Mouse (Mus musculus): ENCODE data around the gene Zfp526. TPM values are rescaled to one million over a fixed set of nuclear protein-coding genes. Genes with fewer than 3 reads are reported as not detected.
A peak's percentile ranks its signal among the peaks of the same experiment; 100 is the strongest.

Zfp526 gene
- polyA plus RNA-seq, 1 experiment from 2014 or later, result 2.2 TPM

- TF ChIP-seq CTCF (IDR thresholded peaks at IDR 0.05), result no peak
- TF ChIP-seq EP300 (IDR thresholded peaks at IDR 0.05), result no peak
- no peaks in the 10 kb centered on the region for H3K27me3 ChIP-seq (replicated peaks; ENCODE audit: insufficient read depth, low read length)
- no peaks in the 10 kb centered on the region for H3K9me3 ChIP-seq (ENCODE audit: low read length)
- no peak overlapping the region for H3K9ac ChIP-seq (replicated peaks; ENCODE audit: low read depth)
- ATAC-seq, result no peak
- no peak for DNase-seq (ENCODE audit: low spot score)
- H3K4me1 ChIP-seq (ENCODE audit: insufficient read depth, low read depth, low read length), result no peaks in the 10 kb centered on the region
- no peaks in the 10 kb centered on the region for H3K36me3 ChIP-seq (ENCODE audit: insufficient read depth, low read length)
- no peak overlapping the region for H3K4me3 ChIP-seq (ENCODE audit: low read depth, low read length)
- no peak overlapping the region for H3K27ac ChIP-seq (ENCODE audit: low read length)
- H3K4me2 ChIP-seq (replicated peaks; ENCODE audit: low read depth, low read length), result no peak overlapping the region
- WGBS, result 75% methylated on average over 8 of the region's 8 CpGs
These were observed 29.1 kb upstream of the Zfp526 start for GRCm38 (mm10) chr7:25192110-25192509.

- no peak overlapping the region for H3K4me3 ChIP-seq (ENCODE audit: low read depth, low read length)
- H3K27me3 ChIP-seq (replicated peaks; ENCODE audit: insufficient read depth, low read length), result no peaks in the 10 kb centered on the region
- DNase-seq (ENCODE audit: low spot score), result no peak
- no peaks in the 10 kb centered on the region for H3K9me3 ChIP-seq (ENCODE audit: low read length)
- 75% methylated on average over 3 of the region's 3 CpGs for WGBS
- no peaks in the 10 kb centered on the region for H3K4me1 ChIP-seq (ENCODE audit: insufficient read depth, low read depth, low read length)
- TF ChIP-seq CTCF (IDR thresholded peaks at IDR 0.05) (no peak), EP300 (IDR thresholded peaks at IDR 0.05) (no peak)
- no peak for ATAC-seq
- no peaks in the 10 kb centered on the region for H3K36me3 ChIP-seq (ENCODE audit: insufficient read depth, low read length)
- H3K27ac ChIP-seq (ENCODE audit: low read length), result no peak overlapping the region
- no peak overlapping the region for H3K9ac ChIP-seq (replicated peaks; ENCODE audit: low read depth)
- no peak overlapping the region for H3K4me2 ChIP-seq (replicated peaks; ENCODE audit: low read depth, low read length)
These were observed 26.1 kb upstream of the Zfp526 start for GRCm38 (mm10) chr7:25195148-25195547.

GRCm38 (mm10) chr7:25196107-25196506 is 25.1 kb upstream of the Zfp526 start:
- Histone ChIP-seq H3K27me3 (replicated peaks; ENCODE audit: insufficient read depth, low read length) (no peaks in the 10 kb centered on the region), H3K9me3 (ENCODE audit: low read length) (no peaks in the 10 kb centered on the region), H3K4me3 (ENCODE audit: low read depth, low read length) (no peak overlapping the region), H3K36me3 (ENCODE audit: insufficient read depth, low read length) (no peaks in the 10 kb centered on the region), H3K27ac (ENCODE audit: low read length) (no peak overlapping the region), H3K4me1 (ENCODE audit: insufficient read depth, low read depth, low read length) (no peaks in the 10 kb centered on the region), H3K4me2 (replicated peaks; ENCODE audit: low read depth, low read length) (no peak overlapping the region), H3K9ac (replicated peaks; ENCODE audit: low read depth) (no peak overlapping the region)
- no peak for ATAC-seq
- TF ChIP-seq CTCF (IDR thresholded peaks at IDR 0.05) (no peak), EP300 (IDR thresholded peaks at IDR 0.05) (no peak)
- DNase-seq (ENCODE audit: low spot score), result no peak
- WGBS, result 71% methylated on average over 9 of the region's 9 CpGs

- Histone ChIP-seq H3K4me1 (ENCODE audit: insufficient read depth, low read depth, low read length) (no peaks in the 10 kb centered on the region), H3K9me3 (ENCODE audit: low read length) (no peaks in the 10 kb centered on the region), H3K9ac (replicated peaks; ENCODE audit: low read depth) (no peak overlapping the region), H3K27ac (ENCODE audit: low read length) (no peak overlapping the region), H3K36me3 (ENCODE audit: insufficient read depth, low read length) (no peaks in the 10 kb centered on the region), H3K27me3 (replicated peaks; ENCODE audit: insufficient read depth, low read length) (no peaks in the 10 kb centered on the region), H3K4me3 (ENCODE audit: low read depth, low read length) (no peak overlapping the region), H3K4me2 (replicated peaks; ENCODE audit: low read depth, low read length) (no peak overlapping the region)
- WGBS, result 30% methylated on average over 10 of the region's 10 CpGs
- TF ChIP-seq CTCF (IDR thresholded peaks at IDR 0.05), result no peak
- TF ChIP-seq EP300 (IDR thresholded peaks at IDR 0.05), result peak; percentile 91
- DNase-seq (ENCODE audit: low spot score) (peak; percentile 91), ATAC-seq (peak; percentile 97)
These were observed 23.7 kb upstream of the Zfp526 start for GRCm38 (mm10) chr7:25197384-25198018.

GRCm38 (mm10) chr7:25203624-25204023 is 17.6 kb upstream of the Zfp526 start:
- H3K27ac ChIP-seq (ENCODE audit: low read length), result no peak overlapping the region
- ATAC-seq, result no peak
- no peak overlapping the region for H3K9ac ChIP-seq (replicated peaks; ENCODE audit: low read depth)
- H3K4me1 ChIP-seq (ENCODE audit: insufficient read depth, low read depth, low read length), result no peaks in the 10 kb centered on the region
- no peaks in the 10 kb centered on the region for H3K36me3 ChIP-seq (ENCODE audit: insufficient read depth, low read length)
- no peak for DNase-seq (ENCODE audit: low spot score)
- TF ChIP-seq EP300 (IDR thresholded peaks at IDR 0.05) (no peak), CTCF (IDR thresholded peaks at IDR 0.05) (no peak)
- 89% methylated on average over 20 of the region's 20 CpGs for WGBS
- no peaks in the 10 kb centered on the region for H3K9me3 ChIP-seq (ENCODE audit: low read length)
- no peak overlapping the region for H3K4me2 ChIP-seq (replicated peaks; ENCODE audit: low read depth, low read length)
- H3K27me3 ChIP-seq (replicated peaks; ENCODE audit: insufficient read depth, low read length), result no peaks in the 10 kb centered on the region
- no peak overlapping the region for H3K4me3 ChIP-seq (ENCODE audit: low read depth, low read length)

GRCm38 (mm10) chr7:25205355-25206093 is 15.7 kb upstream of the Zfp526 start:
- no peaks in the 10 kb centered on the region for H3K4me1 ChIP-seq (ENCODE audit: insufficient read depth, low read depth, low read length)
- H3K4me3 ChIP-seq (ENCODE audit: low read depth, low read length), result no peak overlapping the region
- H3K27me3 ChIP-seq (replicated peaks; ENCODE audit: insufficient read depth, low read length), result no peaks in the 10 kb centered on the region
- H3K27ac ChIP-seq (ENCODE audit: low read length), result no peak overlapping the region
- TF ChIP-seq CTCF (IDR thresholded peaks at IDR 0.05) (no peak), EP300 (IDR thresholded peaks at IDR 0.05) (no peak)
- 67% methylated on average over 15 of the region's 16 CpGs for WGBS
- peak; percentile 41 for ATAC-seq
- peak; percentile 48 for DNase-seq (ENCODE audit: low spot score)
- H3K9ac ChIP-seq (replicated peaks; ENCODE audit: low read depth), result 0 out of 2 replicates have a peak overlapping the region, but pooled peaks have one; percentile 3
- no peaks in the 10 kb centered on the region for H3K36me3 ChIP-seq (ENCODE audit: insufficient read depth, low read length)
- H3K4me2 ChIP-seq (replicated peaks; ENCODE audit: low read depth, low read length), result no peak overlapping the region
- no peaks in the 10 kb centered on the region for H3K9me3 ChIP-seq (ENCODE audit: low read length)

Data from lung, postnatal 0 days (tissue).